Mouse (Mus musculus) bone marrow macrophage, adult 2 months (primary cell): ENCODE results near the gene Zfp423. TPM values are rescaled to one million over a fixed set of nuclear protein-coding genes. Genes with fewer than 3 reads are reported as not detected.

Experiments used
- H3K27ac ChIP-seq: 2 replicates; pipeline ENCODE4 v1.5.1; 2012; ENCODE audit warnings: low read depth, low read length; ENCODE audit not compliant: insufficient read depth
- H3K4me1 ChIP-seq: 2 replicates; pipeline ENCODE4 v1.6.1; 2012; ENCODE audit warnings: low read length; ENCODE audit not compliant: control insufficient read depth, insufficient read depth
- H3K4me3 ChIP-seq: 2 replicates; pipeline ENCODE4 v1.5.1; 2012; ENCODE audit warnings: mild to moderate bottlenecking, low read length, moderate library complexity; ENCODE audit not compliant: insufficient read depth
- CTCF ChIP-seq: IDR thresholded peaks from 2 replicates; pipeline ENCODE4 v1.5.1; 2012; ENCODE audit warnings: low read depth, mild to moderate bottlenecking, low read length, moderate library complexity
- POLR2A ChIP-seq: IDR thresholded peaks from 2 replicates; pipeline ENCODE4 v1.6.1; 2012; ENCODE audit warnings: mild to moderate bottlenecking, low read depth, low read length, borderline replicate concordance
- polyA plus RNA-seq: library from polyadenylated mRNA; stranded (reverse); fragments of >200 nt; gene quantifications from 2 replicates; pipeline ENCODE4 v1.2.4, GENCODE M21; 2012; ENCODE audit not compliant: missing spikeins, insufficient read depth, insufficient read length

Gene Zfp423
- polyA plus RNA-seq, 1 experiment = not detected

GRCm38 (mm10) chr8:87812661-87813060 is 146.7 kb downstream of the Zfp423 start:
- Histone ChIP-seq H3K4me3 (no peak overlapping the region), H3K4me1 (no peaks in the 10 kb centered on the region), H3K27ac (no peak overlapping the region)
- TF ChIP-seq POLR2A = no peak
- no peak for TF ChIP-seq CTCF

GRCm38 (mm10) chr8:87812069-87812449 is 147.3 kb downstream of the Zfp423 start:
- TF ChIP-seq POLR2A (no peak), CTCF (no peak)

GRCm38 (mm10) chr8:87811399-87812068 is 147.9 kb downstream of the Zfp423 start:
- no peak for TF ChIP-seq CTCF
- TF ChIP-seq POLR2A = no peak
- Histone ChIP-seq H3K4me3 (no peak overlapping the region), H3K4me1 (no peaks in the 10 kb centered on the region), H3K27ac (no peak overlapping the region)

More at GRCm38 (mm10) chr8:87812069-87812449, 147.3 kb downstream of the Zfp423 start:
- Histone ChIP-seq H3K27ac (no peak overlapping the region), H3K4me1 (no peaks in the 10 kb centered on the region), H3K4me3 (no peak overlapping the region)

DNA sequence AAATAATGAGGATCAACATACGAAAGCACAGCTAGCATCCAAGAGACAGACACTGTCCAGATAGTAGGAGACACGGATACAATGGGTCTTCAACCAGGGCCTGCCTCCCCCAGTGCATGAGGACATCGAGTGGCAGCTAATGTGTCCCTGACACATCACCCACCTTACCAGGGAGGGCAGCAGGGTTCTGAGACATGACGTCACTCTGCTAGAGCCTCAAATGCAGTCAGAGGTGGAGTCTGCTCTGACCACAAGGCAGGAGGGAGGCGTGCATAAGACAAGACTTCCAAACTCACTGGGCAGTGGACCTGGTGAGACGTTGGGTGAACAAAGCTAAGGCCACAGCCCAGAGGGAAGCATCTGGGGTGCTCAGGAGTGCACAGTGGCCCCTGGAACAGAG is 148.6 kb downstream of the Zfp423 start:
- TF ChIP-seq CTCF = no peak
- TF ChIP-seq POLR2A = no peak
- no peak overlapping the region for H3K4me3 ChIP-seq
- H3K4me1 ChIP-seq = no peaks in the 10 kb centered on the region
- no peak overlapping the region for H3K27ac ChIP-seq

- TF ChIP-seq CTCF (no peak), POLR2A (no peak)
- H3K4me3 ChIP-seq = no peak overlapping the region
- no peak overlapping the region for H3K27ac ChIP-seq
- H3K4me1 ChIP-seq = no peaks in the 10 kb centered on the region
Measured at GRCm38 (mm10) chr8:87804327-87804900, 155.0 kb downstream of the Zfp423 start.

DNA sequence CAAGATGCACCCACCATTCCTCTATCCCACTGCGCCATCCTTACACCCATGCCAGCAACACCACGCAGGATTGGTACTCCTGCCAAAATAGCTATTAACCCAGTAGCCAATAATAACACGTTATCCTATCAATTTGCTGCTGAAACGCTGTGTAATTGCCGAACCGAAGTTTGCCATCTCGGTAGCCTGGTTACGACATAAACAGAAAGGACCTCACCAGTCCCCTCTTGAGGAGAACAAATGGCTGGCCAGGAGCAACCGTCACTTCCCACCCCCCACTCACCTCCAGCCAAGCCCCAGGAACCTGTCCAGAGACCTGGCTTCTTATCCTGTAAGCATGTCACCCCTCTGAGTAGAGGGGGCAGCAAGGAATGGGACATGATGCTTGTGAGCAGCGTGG is 156.0 kb downstream of the Zfp423 start:
- TF ChIP-seq CTCF (no peak), POLR2A (no peak)
- H3K4me3 ChIP-seq = no peak overlapping the region
- no peak overlapping the region for H3K27ac ChIP-seq
- no peaks in the 10 kb centered on the region for H3K4me1 ChIP-seq

- Histone ChIP-seq H3K27ac (no peak overlapping the region), H3K4me1 (no peaks in the 10 kb centered on the region), H3K4me3 (no peak overlapping the region)
- TF ChIP-seq CTCF (no peak), POLR2A (no peak)
Measured at GRCm38 (mm10) chr8:87802571-87802970, 156.8 kb downstream of the Zfp423 start.

DNA sequence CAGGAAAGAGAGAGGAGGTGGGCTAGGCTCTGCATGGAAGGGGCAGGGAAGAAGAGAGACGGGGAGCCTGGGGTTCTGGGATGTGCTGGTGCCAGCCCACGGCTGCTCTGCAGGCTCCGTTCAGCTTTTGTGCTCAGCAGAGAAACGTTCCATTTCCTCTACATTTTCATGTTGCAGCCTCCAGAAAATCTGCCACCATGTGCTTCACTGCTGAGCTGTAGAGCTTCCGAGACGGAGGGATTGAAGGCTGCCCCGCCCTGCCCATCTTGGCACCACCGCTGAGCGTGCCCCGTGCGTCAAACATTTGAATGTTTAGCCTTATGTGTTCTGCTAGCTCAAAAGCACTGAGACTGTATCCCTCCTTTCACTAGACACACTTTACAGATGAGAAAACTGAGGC is 159.3 kb downstream of the Zfp423 start:
- Histone ChIP-seq H3K4me3 (no peak overlapping the region), H3K27ac (no peak overlapping the region), H3K4me1 (no peaks in the 10 kb centered on the region)
- TF ChIP-seq POLR2A (no peak), CTCF (no peak)

GRCm38 (mm10) chr8:87796234-87796633 is 163.2 kb downstream of the Zfp423 start:
- H3K4me3 ChIP-seq = no peak overlapping the region
- H3K27ac ChIP-seq = no peak overlapping the region
- no peak for TF ChIP-seq CTCF
- no peaks in the 10 kb centered on the region for H3K4me1 ChIP-seq

DNA sequence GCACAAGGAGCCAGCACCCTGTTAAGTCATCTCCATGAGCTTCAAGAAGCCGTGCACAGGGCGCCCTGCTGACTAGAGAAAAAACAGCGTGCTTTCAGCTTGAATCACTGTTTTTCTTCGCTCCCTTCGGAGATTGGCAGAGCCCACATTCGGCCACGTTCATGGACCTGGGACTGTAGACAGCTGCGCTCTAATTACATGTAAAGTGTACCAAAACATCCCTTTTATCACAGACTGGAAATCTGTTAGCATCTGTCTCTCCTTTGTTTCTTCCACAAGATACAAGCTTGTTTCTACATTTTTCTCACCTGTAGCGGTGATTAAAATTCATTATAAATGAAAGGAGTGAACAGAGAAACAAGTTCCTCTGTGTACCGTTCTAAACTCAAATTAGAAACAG is 164.8 kb downstream of the Zfp423 start:
- Histone ChIP-seq H3K4me1 (no peaks in the 10 kb centered on the region), H3K27ac (no peak overlapping the region), H3K4me3 (no peak overlapping the region)
- TF ChIP-seq POLR2A (no peak), CTCF (no peak)
